Mouse (Mus musculus): ENCODE data around the gene Prss32. TPM values are rescaled to one million over a fixed set of nuclear protein-coding genes. Genes with fewer than 3 reads are reported as not detected.

Gene Prss32
- polyA plus RNA-seq (2012; rRNA removed), result not detected in 2 replicates

GRCm38 (mm10) chr17:23843812-23844273 is at the start of gene Prss32, which contains the start of gene Prss41:
Gene Prss32 (plus strand): TSS chr17:23843855.
Gene Prss41 (minus strand): TSS chr17:23844172.
- TF ChIP-seq POLR2A (IDR thresholded peaks at IDR 0.05; ENCODE audit: low read depth, low read length), result no peak
- peak; percentile 67 for TF ChIP-seq CTCF (conservative IDR thresholded peaks at IDR 0.05; ENCODE audit: insufficient read depth, insufficient read length, low read depth, low read length)
- no peaks in the 10 kb centered on the region for H3K36me3 ChIP-seq (ENCODE audit: control insufficient read depth, insufficient read depth, low read length)
- no peak within 1 kb of the TSS for H3K4me3 ChIP-seq (ENCODE audit: insufficient read depth, low read depth, low read length)
- H3K27ac ChIP-seq (ENCODE audit: insufficient read depth, low read depth, low read length), result no peak within 1 kb of the TSS
- H3K4me1 ChIP-seq (ENCODE audit: control insufficient read depth, insufficient read depth, low read length), result no peaks in the 10 kb centered on the region
- 0 out of 2 replicates have a peak, but pooled peaks cover 2% of the 10 kb centered on the region for H3K27me3 ChIP-seq (replicated peaks; ENCODE audit: control insufficient read depth, insufficient read depth, low read length)
- peak; percentile 55 for DNase-seq
- 16% methylated on average over 19 of the region's 19 CpGs for WGBS

- TF ChIP-seq CTCF (conservative IDR thresholded peaks at IDR 0.05; ENCODE audit: insufficient read depth, insufficient read length, low read depth, low read length) (no peak), POLR2A (IDR thresholded peaks at IDR 0.05; ENCODE audit: low read depth, low read length) (no peak)
- Histone ChIP-seq H3K27me3 (replicated peaks; ENCODE audit: control insufficient read depth, insufficient read depth, low read length) (no peaks in the 10 kb centered on the region), H3K27ac (ENCODE audit: insufficient read depth, low read depth, low read length) (no peak overlapping the region), H3K36me3 (ENCODE audit: control insufficient read depth, insufficient read depth, low read length) (no peaks in the 10 kb centered on the region), H3K4me1 (ENCODE audit: control insufficient read depth, insufficient read depth, low read length) (no peaks in the 10 kb centered on the region; the same call in 1 of the 2 replicates), H3K4me3 (ENCODE audit: insufficient read depth, low read depth, low read length) (no peak overlapping the region)
- WGBS, result 94% methylated on average over 8 of the region's 8 CpGs
- no peak for DNase-seq
Measured at GRCm38 (mm10) chr17:23795323-23795722, 48.3 kb upstream of the Prss32 start.

DNA sequence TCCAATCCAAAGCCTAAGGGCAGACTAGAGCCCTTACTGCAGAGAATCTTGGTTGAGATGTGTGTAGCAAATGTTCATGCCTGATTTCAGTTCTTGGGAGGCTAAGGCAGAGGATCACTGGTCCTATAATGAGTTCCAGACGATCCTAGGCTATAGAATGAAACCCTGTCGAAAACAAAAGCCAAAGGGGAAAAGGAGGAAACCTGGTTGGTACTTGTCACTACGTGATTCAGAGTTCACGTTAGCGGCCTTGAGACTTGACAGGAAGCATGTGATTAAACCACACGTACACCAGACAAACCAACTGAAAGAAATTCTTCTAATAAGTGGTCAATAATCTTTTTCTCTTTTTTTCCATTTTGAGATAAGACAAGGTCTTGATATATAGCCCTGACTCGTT is 46.3 kb upstream of the Prss32 start:
- H3K27me3 ChIP-seq (replicated peaks; ENCODE audit: control insufficient read depth, insufficient read depth, low read length), result no peaks in the 10 kb centered on the region
- no peaks in the 10 kb centered on the region for H3K36me3 ChIP-seq (ENCODE audit: control insufficient read depth, insufficient read depth, low read length)
- no peak overlapping the region for H3K27ac ChIP-seq (ENCODE audit: insufficient read depth, low read depth, low read length)
- no peaks in the 10 kb centered on the region for H3K4me1 ChIP-seq (ENCODE audit: control insufficient read depth, insufficient read depth, low read length)
- no peak for DNase-seq
- H3K4me3 ChIP-seq (ENCODE audit: insufficient read depth, low read depth, low read length), result no peak overlapping the region
- TF ChIP-seq POLR2A (IDR thresholded peaks at IDR 0.05; ENCODE audit: low read depth, low read length) (no peak), CTCF (conservative IDR thresholded peaks at IDR 0.05; ENCODE audit: insufficient read depth, insufficient read length, low read depth, low read length) (no peak)
- 78% methylated on average over 7 of the region's 7 CpGs for WGBS

- Histone ChIP-seq H3K27ac (ENCODE audit: insufficient read depth, low read depth, low read length) (no peak overlapping the region), H3K4me1 (ENCODE audit: control insufficient read depth, insufficient read depth, low read length) (peaks cover 2% of the 10 kb centered on the region), H3K36me3 (ENCODE audit: control insufficient read depth, insufficient read depth, low read length) (no peaks in the 10 kb centered on the region), H3K4me3 (ENCODE audit: insufficient read depth, low read depth, low read length) (no peak overlapping the region), H3K27me3 (replicated peaks; ENCODE audit: control insufficient read depth, insufficient read depth, low read length) (no peaks in the 10 kb centered on the region)
- TF ChIP-seq POLR2A (IDR thresholded peaks at IDR 0.05; ENCODE audit: low read depth, low read length), result no peak
- no peak for TF ChIP-seq CTCF (conservative IDR thresholded peaks at IDR 0.05; ENCODE audit: insufficient read depth, insufficient read length, low read depth, low read length)
- WGBS, result 96% methylated on average over 10 of the region's 10 CpGs
- no peak for DNase-seq
Measured at GRCm38 (mm10) chr17:23801627-23802026, 42.0 kb upstream of the Prss32 start.

DNA sequence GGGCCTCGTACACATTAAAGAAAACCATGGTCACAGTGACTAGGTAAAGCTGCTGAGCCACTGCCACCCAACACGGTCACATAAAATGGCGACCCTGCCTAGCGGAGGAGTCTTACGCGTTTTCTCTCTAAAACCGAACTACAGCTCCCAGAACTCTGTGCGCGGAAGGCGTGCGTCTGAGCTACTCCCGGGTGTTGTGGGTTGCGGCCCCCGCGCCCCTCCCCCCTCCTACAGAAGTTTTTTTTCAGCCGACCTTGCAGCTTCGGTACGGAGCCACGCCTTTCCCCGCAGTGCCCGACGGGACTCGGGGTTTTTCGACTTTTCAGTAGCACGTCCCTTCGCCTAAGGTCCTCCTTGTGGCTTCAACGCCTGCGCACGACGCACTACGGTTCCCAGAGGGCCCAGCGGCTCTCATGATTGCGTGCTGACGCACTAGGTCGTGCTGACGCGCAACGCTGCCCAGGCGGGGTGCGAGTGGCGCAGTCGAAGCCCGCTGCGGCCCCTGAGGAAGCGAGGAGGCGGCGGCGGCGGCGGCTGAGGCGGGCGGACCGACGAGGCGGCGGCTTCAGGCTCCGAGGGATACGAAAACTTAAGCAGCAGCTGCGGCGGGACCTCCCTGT is 40.8 kb upstream of the Prss32 start:
- peak overlapping the region; percentile 99 for H3K4me3 ChIP-seq (ENCODE audit: insufficient read depth, low read depth, low read length)
- H3K4me1 ChIP-seq (ENCODE audit: control insufficient read depth, insufficient read depth, low read length), result peaks cover 8% of the 10 kb centered on the region
- H3K36me3 ChIP-seq (ENCODE audit: control insufficient read depth, insufficient read depth, low read length), result no peaks in the 10 kb centered on the region
- H3K27ac ChIP-seq (ENCODE audit: insufficient read depth, low read depth, low read length), result peak overlapping the region; percentile 85
- no peak for TF ChIP-seq CTCF (conservative IDR thresholded peaks at IDR 0.05; ENCODE audit: insufficient read depth, insufficient read length, low read depth, low read length)
- TF ChIP-seq POLR2A (IDR thresholded peaks at IDR 0.05; ENCODE audit: low read depth, low read length), result peak; percentile 55
- DNase-seq, result peak; percentile 99
- H3K27me3 ChIP-seq (replicated peaks; ENCODE audit: control insufficient read depth, insufficient read depth, low read length), result no peaks in the 10 kb centered on the region
- WGBS, result under 1% methylated on average over 60 of the region's 60 CpGs

DNA sequence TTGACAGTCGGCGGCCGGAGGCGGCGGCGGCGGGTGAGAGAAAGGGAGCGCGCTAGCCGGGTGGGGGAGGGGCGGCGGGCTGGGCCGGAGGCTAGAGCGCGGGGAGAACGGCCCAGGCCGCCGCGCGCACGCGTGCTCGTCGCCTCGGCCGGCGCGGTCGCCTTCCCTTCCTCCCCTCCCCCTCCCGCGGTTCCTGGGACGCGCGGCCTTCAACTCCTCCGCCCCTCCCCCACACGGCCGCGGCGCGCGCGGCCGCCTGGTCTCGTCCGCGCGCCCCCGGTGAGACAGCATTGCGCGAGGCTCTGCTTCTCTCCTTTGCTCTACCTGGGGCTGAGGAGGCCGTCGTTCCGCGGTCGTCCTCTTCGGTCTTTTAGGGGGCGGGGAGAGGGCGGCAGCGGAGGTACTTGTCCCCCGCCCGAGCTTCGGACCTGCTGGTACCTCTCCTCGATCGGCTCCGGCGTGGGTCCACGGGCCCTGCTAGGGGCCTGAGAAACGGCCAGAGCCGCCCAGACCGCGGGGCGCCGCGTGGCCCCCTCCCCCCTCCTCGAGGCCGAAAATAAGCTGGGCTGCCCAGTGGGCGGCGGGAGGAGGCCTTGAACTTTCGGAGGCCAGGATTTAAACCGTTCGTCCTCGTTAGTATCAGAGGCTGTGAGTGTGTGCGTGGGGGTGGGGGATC is 40.2 kb upstream of the Prss32 start:
- Histone ChIP-seq H3K27ac (ENCODE audit: insufficient read depth, low read depth, low read length) (peak overlapping the region; percentile 93), H3K4me1 (ENCODE audit: control insufficient read depth, insufficient read depth, low read length) (peaks cover 10% of the 10 kb centered on the region), H3K4me3 (ENCODE audit: insufficient read depth, low read depth, low read length) (peak overlapping the region; percentile 99), H3K36me3 (ENCODE audit: control insufficient read depth, insufficient read depth, low read length) (peaks cover under 1% of the 10 kb centered on the region; the same call in 1 of the 2 replicates), H3K27me3 (replicated peaks; ENCODE audit: control insufficient read depth, insufficient read depth, low read length) (no peaks in the 10 kb centered on the region)
- peak; percentile 89 for DNase-seq
- TF ChIP-seq CTCF (conservative IDR thresholded peaks at IDR 0.05; ENCODE audit: insufficient read depth, insufficient read length, low read depth, low read length) (no peak), POLR2A (IDR thresholded peaks at IDR 0.05; ENCODE audit: low read depth, low read length) (no peak)
- WGBS, result under 1% methylated on average over 59 of the region's 83 CpGs
